Mouse (Mus musculus) liver, postnatal 0 days (tissue): Measurements from ENCODE around the gene Ubfd1. TPM values are rescaled to one million over a fixed set of nuclear protein-coding genes. Genes with fewer than 3 reads are reported as not detected.
"Not testable (repeated sequence)": the region's sequence is repeated elsewhere in the genome, so short reads cannot be mapped to it uniquely, and the experiment has no call there.

Experiments
- ATAC-seq: fragments of 200-750 bp; cut with Nextera tagmentation; 2 replicates; pipeline ENCODE4 v1.8.0; 2017; ENCODE audit warnings: mild to moderate bottlenecking, moderate library complexity
- DNase-seq: peaks from one replicate; pipeline ENCODE4 v3.0.0-alpha.2; 2016
- H3K27ac ChIP-seq: fragments of 300-500 bp; sonication (generic); 2 replicates; pipeline ENCODE4 v1.5.1; 2014; ENCODE audit warnings: antibody characterized with exemption, moderate library complexity, mild to moderate bottlenecking, low read depth
- H3K27me3 ChIP-seq: fragments of 300-500 bp; sonication (generic); 2 replicates; pipeline ENCODE4 v1.6.1; 2014; ENCODE audit warnings: low read length, control low read depth, mixed read lengths; ENCODE audit not compliant: insufficient read depth
- H3K36me3 ChIP-seq: fragments of 300-500 bp; sonication (generic); replicated peaks from 2 replicates; pipeline ENCODE4 v1.6.1; 2014; ENCODE audit warnings: mild to moderate bottlenecking, control low read depth, low read length, moderate library complexity, mixed read lengths; ENCODE audit not compliant: insufficient read depth
- H3K4me1 ChIP-seq: fragments of 300-500 bp; sonication (generic); 2 replicates; pipeline ENCODE4 v1.6.1; 2014; ENCODE audit warnings: antibody characterized with exemption, mild to moderate bottlenecking, control low read depth; ENCODE audit not compliant: insufficient read depth
- H3K4me2 ChIP-seq: fragments of 300-500 bp; sonication (generic); 2 replicates; pipeline ENCODE4 v1.6.1; 2014; ENCODE audit warnings: low read depth, mild to moderate bottlenecking, low read length, moderate library complexity, mixed read lengths
- H3K4me3 ChIP-seq: fragments of 300-500 bp; sonication (generic); 2 replicates; pipeline ENCODE4 v1.5.1; 2014; ENCODE audit warnings: low read depth, low read length
- H3K9ac ChIP-seq: fragments of 300-500 bp; sonication (generic); replicated peaks from 2 replicates; pipeline ENCODE4 v1.6.1; 2014; ENCODE audit warnings: mild to moderate bottlenecking, moderate library complexity
- H3K9me3 ChIP-seq: fragments of 300-500 bp; sonication (generic); 2 replicates; pipeline ENCODE4 v1.6.1; 2016; ENCODE audit warnings: mild to moderate bottlenecking, control low read depth, low read length, mixed read lengths
- CTCF ChIP-seq: sonication (generic); IDR thresholded peaks from 2 replicates; pipeline ENCODE4 v1.5.1; 2016; ENCODE audit warnings: antibody characterized with exemption, low read depth
- EP300 ChIP-seq: IDR thresholded peaks from 2 replicates; pipeline ENCODE4 v1.6.1; 2016; ENCODE audit warnings: antibody characterized with exemption, low read depth, mild to moderate bottlenecking
- WGBS: fragments of 180-500 bp; shearing (Covaris S2); extraction: QIAGEN DNeasy Blood & Tissue Kit; methylation state at CpG from one replicate; pipeline ENCODE4 v1.1.7; 2014; ENCODE audit not compliant: insufficient replicate concordance; 5-methylcytosine and 5-hydroxymethylcytosine counted together
- polyA plus RNA-seq: library from polyadenylated mRNA; unstranded; fragments of >200 nt; fragmentation: Nextera tagmentation; extraction: Ambion mirVana; gene quantifications from 2 replicates; pipeline ENCODE4 v1.2.1, GENCODE M21; 2015

The Ubfd1 gene
- polyA plus RNA-seq, 1 experiment from 2014 or later = 10.9 TPM

- H3K4me1 ChIP-seq = no peaks in the 10 kb centered on the region
- DNase-seq (no peak), ATAC-seq (no peak)
- H3K27me3 ChIP-seq = no peaks in the 10 kb centered on the region
- H3K36me3 ChIP-seq = peaks cover 56% of the 10 kb centered on the region
- no peak overlapping the region for H3K27ac ChIP-seq
- no peak overlapping the region for H3K4me2 ChIP-seq
- H3K4me3 ChIP-seq = no peak overlapping the region
- TF ChIP-seq EP300 = no peak
- TF ChIP-seq CTCF = no peak
- no peak overlapping the region for H3K9ac ChIP-seq
- H3K9me3 ChIP-seq = no peaks in the 10 kb centered on the region
- 84% methylated on average over 8 of the region's 8 CpGs for WGBS
These were observed 13.0 kb downstream of the Ubfd1 start for GRCm38 (mm10) chr7:122079798-122080554.

- no peak for DNase-seq
- Histone ChIP-seq H3K4me3 (no peak overlapping the region), H3K27me3 (no peaks in the 10 kb centered on the region), H3K9me3 (no peaks in the 10 kb centered on the region), H3K4me1 (no peaks in the 10 kb centered on the region), H3K36me3 (peaks cover 47% of the 10 kb centered on the region), H3K9ac (no peak overlapping the region), H3K27ac (no peak overlapping the region), H3K4me2 (no peak overlapping the region)
- no peak for TF ChIP-seq CTCF
- 75% methylated on average over 1 of the region's 1 CpGs for WGBS
- no peak for ATAC-seq
These were observed 14.1 kb downstream of the Ubfd1 start for GRCm38 (mm10) chr7:122081071-122081470.

- Histone ChIP-seq H3K27ac (no peak overlapping the region), H3K4me3 (no peak overlapping the region), H3K9me3 (no peaks in the 10 kb centered on the region), H3K9ac (no peak overlapping the region), H3K27me3 (no peaks in the 10 kb centered on the region), H3K4me2 (no peak overlapping the region), H3K36me3 (peaks cover 53% of the 10 kb centered on the region), H3K4me1 (no peaks in the 10 kb centered on the region)
- TF ChIP-seq CTCF (no peak), EP300 (no peak)
- WGBS = 83% methylated on average over 11 of the region's 11 CpGs
- peak; percentile 27; the same call in 1 of the 2 replicates for ATAC-seq
- DNase-seq = no peak
These were observed 20.4 kb downstream of the Ubfd1 start for GRCm38 (mm10) chr7:122087195-122087982.

GRCm38 (mm10) chr7:122094564-122095330 is 27.8 kb downstream of the Ubfd1 start:
- no peaks in the 10 kb centered on the region for H3K9me3 ChIP-seq
- peaks cover 66% of the 10 kb centered on the region for H3K36me3 ChIP-seq

GRCm38 (mm10) chr7:122098009-122098408 is 31.0 kb downstream of the Ubfd1 start:
- Histone ChIP-seq H3K27me3 (no peaks in the 10 kb centered on the region), H3K36me3 (peaks cover 42% of the 10 kb centered on the region), H3K4me3 (no peak overlapping the region), H3K9me3 (no peaks in the 10 kb centered on the region), H3K27ac (no peak overlapping the region), H3K4me1 (peaks cover 9% of the 10 kb centered on the region), H3K9ac (no peak overlapping the region), H3K4me2 (no peak overlapping the region)
- TF ChIP-seq EP300 (no peak), CTCF (no peak)
- ATAC-seq (no peak), DNase-seq (no peak)
- 76% methylated on average over 3 of the region's 3 CpGs for WGBS

More at GRCm38 (mm10) chr7:122094564-122095330, 27.8 kb downstream of the Ubfd1 start:
- DNase-seq (no peak), ATAC-seq (no peak)
- Histone ChIP-seq H3K4me3 (no peak overlapping the region), H3K27me3 (no peaks in the 10 kb centered on the region), H3K4me1 (0 out of 2 replicates have a peak, but pooled peaks cover 2% of the 10 kb centered on the region), H3K9ac (no peak overlapping the region), H3K27ac (no peak overlapping the region), H3K4me2 (no peak overlapping the region)
- WGBS = 79% methylated on average over 2 of the region's 2 CpGs
- TF ChIP-seq EP300 = no peak
- TF ChIP-seq CTCF = peak; percentile 57

GRCm38 (mm10) chr7:122099222-122099621 is 32.2 kb downstream of the Ubfd1 start:
- H3K27ac ChIP-seq = no peak overlapping the region

GRCm38 (mm10) chr7:122101014-122101746 is 34.2 kb downstream of the Ubfd1 start:
- not testable (repeated sequence) for H3K9me3 ChIP-seq
- ATAC-seq = peak; percentile 68

More at GRCm38 (mm10) chr7:122099222-122099621, 32.2 kb downstream of the Ubfd1 start:
- no peaks in the 10 kb centered on the region for H3K27me3 ChIP-seq
- peak overlapping the region; percentile 6; the same call in 1 of the 2 replicates for H3K4me2 ChIP-seq
- H3K9ac ChIP-seq = no peak overlapping the region
- TF ChIP-seq CTCF (peak; percentile 97), EP300 (no peak)
- no peaks in the 10 kb centered on the region for H3K9me3 ChIP-seq
- H3K4me3 ChIP-seq = no peak overlapping the region
- DNase-seq = peak; percentile 55
- WGBS = 51% methylated on average over 4 of the region's 4 CpGs
- H3K36me3 ChIP-seq = peaks cover 32% of the 10 kb centered on the region
- H3K4me1 ChIP-seq = peaks cover 9% of the 10 kb centered on the region
- peak; percentile 18; the same call in 1 of the 2 replicates for ATAC-seq

More at GRCm38 (mm10) chr7:122101014-122101746, 34.2 kb downstream of the Ubfd1 start:
- H3K4me1 ChIP-seq, H3K27me3 ChIP-seq: not testable (repeated sequence)
- Histone ChIP-seq H3K36me3 (peaks cover 12% of the 10 kb centered on the region), H3K4me3 (peak overlapping the region; percentile 85), H3K27ac (peak overlapping the region; percentile 72), H3K4me2 (peak overlapping the region; percentile 80), H3K9ac (peak overlapping the region; percentile 90)
- peak; percentile 72 for DNase-seq
- 4% methylated on average over 25 of the region's 28 CpGs for WGBS
